Mouse (Mus musculus) v-Abl transformed pro-B cells (cell line): ENCODE measurements around the gene Tacr2.

ENCODE experiments used
- in situ Hi-C, 2 experiments: fragments of 400-800 bp; cut with MboI; formaldehyde crosslinking; loops; one replicate each; pipeline ENCODE4 v1.15.1; 2025; ENCODE audit not compliant: unreplicated experiment in 2 of 2

The Tacr2 gene

GRCm38 (mm10) chr10:62252000-62252488 is at the start of gene Tacr2:
Tacr2 (plus strand) TSS chr10:62252438.
- in situ Hi-C loops = loop anchor here (5.0 to 10.0 kb wide), 2 partner anchors 60 to 147 kb away; no protein-coding TSS in a partner anchor

GRCm38 (mm10) chr10:62202574-62202973 is 49.7 kb upstream of the Tacr2 start:
- in situ Hi-C loops = no loop called here

DNA sequence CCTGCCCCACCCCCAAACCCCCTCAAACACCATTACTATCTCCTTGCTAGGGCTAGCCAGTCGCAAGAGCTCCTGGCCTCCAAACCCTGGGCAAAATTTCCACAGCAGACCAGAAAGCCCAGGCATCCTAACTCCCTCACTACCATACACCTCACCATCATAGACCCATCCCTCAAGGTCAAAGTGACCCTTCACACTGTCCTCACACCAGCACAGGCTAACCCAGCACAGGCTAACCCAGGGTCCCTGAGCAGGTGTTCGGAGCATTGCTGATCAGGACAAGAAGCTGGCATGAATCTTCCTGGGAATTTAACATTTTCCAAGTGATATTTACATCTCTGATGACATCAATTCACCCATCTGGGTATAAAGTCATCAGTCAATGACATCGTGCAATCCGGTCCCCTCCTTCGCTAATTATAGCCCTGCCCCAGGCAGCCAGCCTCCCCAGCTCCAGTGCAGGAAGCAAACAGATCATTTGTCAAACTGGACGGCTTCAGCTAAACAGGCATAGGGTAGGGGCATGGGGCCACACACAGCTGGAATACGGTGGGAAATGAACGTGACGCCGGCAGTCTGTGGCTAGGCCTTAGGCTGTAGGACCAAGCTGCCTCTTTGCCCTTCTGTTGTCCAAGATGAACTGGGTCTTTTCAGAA is 43.9 kb upstream of the Tacr2 start:
- in situ Hi-C loops = no loop called here

DNA sequence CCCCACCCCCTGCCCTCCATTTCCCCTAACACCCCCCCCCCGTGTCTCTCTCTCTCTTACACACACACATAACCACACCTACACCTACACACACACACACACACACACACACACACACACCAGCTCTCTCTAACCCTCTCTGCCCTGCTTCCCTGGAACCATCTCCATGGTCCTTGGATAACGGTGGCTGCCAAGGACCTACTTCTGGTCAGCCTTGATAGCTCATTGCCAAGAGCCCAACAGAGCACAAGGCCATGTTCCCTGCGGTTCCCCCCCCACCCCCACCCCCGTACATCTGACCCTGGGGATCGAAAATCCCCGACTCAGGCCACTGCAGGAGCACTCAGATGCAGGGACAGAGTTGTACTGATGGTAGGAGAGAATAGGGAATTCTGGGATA is 40.9 kb upstream of the Tacr2 start:
- in situ Hi-C loops = no loop called here

- in situ Hi-C loops = no loop called here
These were observed 37.0 kb upstream of the Tacr2 start for GRCm38 (mm10) chr10:62215169-62215616.

- in situ Hi-C loops = no loop called here
These were observed 36.6 kb upstream of the Tacr2 start for GRCm38 (mm10) chr10:62215633-62216032.

DNA sequence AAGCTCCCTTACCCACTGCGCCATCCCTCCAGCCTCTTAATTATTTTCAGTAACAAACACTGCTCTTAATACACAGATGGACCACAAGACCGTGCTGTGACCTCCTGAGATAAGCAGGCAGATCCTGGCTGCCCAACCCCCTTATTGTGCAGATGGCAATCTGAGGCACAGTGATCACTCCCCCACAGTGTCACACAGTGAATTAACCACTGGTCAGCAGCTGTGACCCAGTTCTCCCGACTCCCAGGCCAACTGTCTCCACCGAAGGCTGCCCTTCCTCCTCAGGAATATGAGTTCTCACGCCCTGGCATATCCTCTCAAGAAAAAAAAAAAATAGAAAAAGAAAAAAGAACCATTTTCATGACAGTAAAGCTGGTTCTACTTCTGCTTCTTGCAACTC is 35.6 kb upstream of the Tacr2 start:
- in situ Hi-C loops = no loop called here

- in situ Hi-C loops = no loop called here
These were observed 35.0 kb upstream of the Tacr2 start for GRCm38 (mm10) chr10:62217196-62217595.

GRCm38 (mm10) chr10:62218044-62218788 is 34.0 kb upstream of the Tacr2 start:
- in situ Hi-C loops = no loop called here

GRCm38 (mm10) chr10:62218789-62219172 is 33.5 kb upstream of the Tacr2 start:
- in situ Hi-C loops = no loop called here

DNA sequence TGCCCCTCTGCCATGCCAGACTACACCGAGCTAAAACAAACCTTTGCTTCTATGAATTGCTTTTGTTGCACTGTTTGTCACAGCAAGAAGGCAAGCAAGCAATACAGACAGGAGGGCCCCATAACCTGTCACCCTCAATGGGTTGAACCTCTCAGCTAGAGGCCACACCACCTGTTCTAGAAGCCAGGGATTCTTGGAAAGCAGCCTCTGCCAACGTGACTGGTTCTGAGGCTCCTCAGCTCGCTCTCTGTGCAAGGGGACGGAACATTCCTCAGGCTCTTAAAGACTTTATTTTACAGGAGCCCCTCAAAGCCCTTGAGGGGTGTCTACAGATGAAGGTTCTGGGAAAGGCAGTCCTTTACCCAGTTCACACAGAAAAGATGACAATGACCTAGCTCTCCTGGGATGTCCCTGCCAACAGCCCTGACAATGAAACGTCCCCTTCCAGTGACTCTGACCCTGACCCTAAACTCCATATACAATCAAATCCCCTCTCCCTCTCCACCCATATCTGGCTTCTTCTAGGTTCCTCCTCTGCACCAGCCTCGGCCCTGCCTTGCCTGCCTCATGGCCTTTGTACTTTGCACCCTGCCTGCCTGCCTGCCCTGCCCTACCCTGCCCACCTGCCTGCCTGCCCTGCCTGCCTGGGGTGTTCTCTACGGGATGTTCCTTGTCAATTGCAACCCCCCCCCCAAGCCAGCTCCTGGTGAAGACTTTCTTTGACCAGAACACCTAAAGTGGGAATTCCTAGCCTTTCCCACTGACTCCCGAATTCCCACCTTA is 31.3 kb upstream of the Tacr2 start:
- in situ Hi-C loops = no loop called here

DNA sequence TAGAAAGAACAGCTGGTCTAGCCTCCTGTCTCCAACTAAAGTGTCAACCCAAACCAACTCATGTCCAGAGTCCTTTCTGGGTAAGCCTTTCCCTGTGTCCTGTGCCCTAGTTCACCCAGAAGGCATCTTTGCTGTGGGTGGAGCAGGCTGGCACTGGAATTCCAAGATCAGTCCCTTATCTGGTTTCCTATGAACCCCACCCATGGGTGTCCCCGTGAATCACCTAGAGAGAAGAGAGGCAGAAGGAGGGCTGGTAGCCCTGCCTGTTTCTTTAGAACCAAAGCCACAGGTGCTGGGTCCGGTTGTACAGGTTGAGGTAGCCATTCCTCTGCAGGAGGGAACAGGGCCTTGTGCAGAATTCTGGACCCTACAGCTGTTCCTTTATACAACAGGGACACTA is 30.6 kb upstream of the Tacr2 start:
- in situ Hi-C loops = no loop called here

DNA sequence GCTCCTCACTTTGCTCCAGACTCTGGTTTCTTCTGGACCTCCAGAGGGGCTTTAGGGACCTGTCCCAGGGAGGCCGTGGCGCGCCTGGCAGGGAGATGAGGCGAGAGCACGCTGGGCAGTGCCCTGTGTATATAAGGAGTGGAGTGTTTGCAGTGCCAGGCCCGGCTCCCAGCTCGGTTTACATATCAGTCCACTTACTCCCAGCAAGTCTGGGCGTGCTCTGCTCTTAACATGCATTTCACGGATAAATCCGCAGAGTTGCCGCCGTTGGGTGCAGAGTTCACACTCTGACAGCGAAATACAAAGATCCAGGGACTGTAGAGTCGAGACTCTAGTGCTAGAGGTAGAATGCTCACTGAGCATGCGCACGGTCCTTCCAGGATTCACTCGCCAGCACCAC is 29.5 kb upstream of the Tacr2 start:
- in situ Hi-C loops = no loop called here

DNA sequence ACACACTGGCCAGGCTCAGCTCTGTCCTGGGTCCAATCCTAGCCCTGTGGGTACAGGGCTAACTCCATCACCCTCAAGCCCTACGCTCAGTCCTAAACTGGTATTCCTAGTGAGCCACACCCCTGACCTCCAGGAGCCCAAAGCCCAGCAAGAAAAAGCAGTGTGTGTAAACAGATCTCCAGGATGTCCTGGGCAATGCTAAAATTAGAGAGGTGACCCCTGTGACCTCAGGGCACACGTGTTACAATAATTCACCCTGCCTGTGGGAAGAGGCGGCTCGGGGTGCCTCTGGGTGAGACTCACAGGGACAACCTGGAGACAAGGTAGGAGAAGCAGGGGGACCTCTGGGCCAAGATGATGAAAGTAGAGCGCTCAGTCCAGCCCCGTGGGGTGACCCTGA is 28.0 kb upstream of the Tacr2 start:
- in situ Hi-C loops = no loop called here

GRCm38 (mm10) chr10:62225839-62226238 is 26.4 kb upstream of the Tacr2 start:
- in situ Hi-C loops = no loop called here

DNA sequence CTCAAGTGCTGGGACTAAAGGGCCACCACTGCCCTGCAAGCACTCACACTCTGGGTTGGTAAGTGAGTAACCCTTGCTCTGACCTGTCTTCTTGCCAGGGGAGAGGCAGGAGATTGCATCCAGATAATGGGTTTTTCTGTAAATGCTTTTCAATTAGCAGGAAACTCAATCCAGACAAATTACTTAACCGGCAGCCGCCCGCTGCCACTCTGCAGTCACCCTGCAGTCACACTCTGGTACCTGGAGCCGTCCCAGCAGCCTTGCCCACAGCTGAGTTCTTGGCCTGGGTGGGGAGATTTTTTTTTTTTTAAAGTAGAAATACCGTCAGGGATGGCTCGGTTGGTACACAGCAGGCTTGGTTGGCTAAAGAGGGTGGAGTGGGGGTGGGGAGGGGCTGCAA is 24.1 kb upstream of the Tacr2 start:
- in situ Hi-C loops = no loop called here

GRCm38 (mm10) chr10:62230708-62231394 is 21.4 kb upstream of the Tacr2 start, which contains the start of gene Tspan15:
Tspan15 (minus strand) TSS chr10:62231251.
- in situ Hi-C loops = no loop called here

- in situ Hi-C loops = no loop called here
These were observed 20.9 kb upstream of the Tacr2 start for GRCm38 (mm10) chr10:62231395-62231732.

GRCm38 (mm10) chr10:62231811-62232210 is 20.4 kb upstream of the Tacr2 start:
- in situ Hi-C loops = no loop called here

GRCm38 (mm10) chr10:62236165-62236564 is 16.1 kb upstream of the Tacr2 start:
- in situ Hi-C loops = no loop called here

GRCm38 (mm10) chr10:62237205-62237604 is 15.0 kb upstream of the Tacr2 start:
- in situ Hi-C loops = no loop called here
